Mouse (Mus musculus) embryonic fibroblast, embryonic 13.5 days (primary cell): ENCODE measurements around the gene Fam168a.

Experiments
- CTCF ChIP-seq: IDR thresholded peaks from 2 replicates; pipeline ENCODE4 v1.5.1; 2011; ENCODE audit warnings: mild to moderate bottlenecking, control low read depth, low read length, moderate library complexity, borderline replicate concordance; ENCODE audit not compliant: insufficient read depth
- POLR2A ChIP-seq: IDR thresholded peaks from 2 replicates; pipeline ENCODE4 v1.6.1; 2011; ENCODE audit warnings: low read depth, mild to moderate bottlenecking, control low read depth, low read length, moderate library complexity

DNA sequence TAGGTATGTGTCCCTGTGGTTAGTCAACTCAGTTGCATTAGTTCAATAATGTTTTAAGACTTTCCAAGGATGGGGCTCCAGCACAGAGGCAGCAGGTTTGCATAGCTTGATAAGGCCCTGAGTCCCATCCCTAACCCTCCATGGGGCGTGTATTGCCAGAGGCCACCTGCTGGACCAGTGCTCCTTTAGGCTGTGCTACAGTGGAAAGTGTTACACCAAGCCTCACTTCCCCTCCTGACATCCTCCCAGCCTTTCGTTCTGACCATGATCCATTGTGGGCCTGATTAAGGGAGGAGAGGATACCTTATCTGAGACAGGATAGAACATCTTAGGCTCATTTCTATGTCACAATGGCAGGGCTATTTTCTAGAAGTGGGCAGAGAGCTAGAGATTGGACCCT lies 137.4 kb downstream of the Fam168a start:
- TF ChIP-seq CTCF: no peak
- no peak for TF ChIP-seq POLR2A
